Mouse (Mus musculus) mature B cell (primary cell): Measurements from ENCODE around the gene Olfr582.

Source experiments
- in situ Hi-C: fragments of 300-500 bp; cut with MboI; formaldehyde crosslinking; loops from 2 replicates; pipeline ENCODE4 v1.14.3; 2019

The Olfr582 gene

DNA sequence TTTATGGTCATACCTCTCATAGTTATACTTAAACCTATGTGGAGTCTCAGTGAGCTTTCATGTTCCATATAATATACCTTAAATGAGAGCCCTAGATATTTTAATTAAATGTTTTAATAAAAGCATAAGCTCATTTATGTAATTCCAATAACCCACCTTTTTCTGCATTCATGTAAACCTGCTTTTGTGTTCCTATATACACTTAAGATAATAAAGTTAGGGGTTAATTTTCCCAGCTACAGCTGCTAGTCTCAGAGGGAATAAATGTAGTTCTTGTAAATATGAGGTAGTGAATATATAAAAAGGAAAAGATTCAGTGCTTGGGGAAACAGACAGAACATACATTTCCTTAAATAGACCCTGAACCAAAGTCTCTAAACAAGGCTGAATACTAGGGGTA is at the start of gene Olfr582:
TSS of gene Olfr582 (plus strand) at position 301 of the 400 bp plus-strand sequence.
- in situ Hi-C loops = no loop called here

DNA sequence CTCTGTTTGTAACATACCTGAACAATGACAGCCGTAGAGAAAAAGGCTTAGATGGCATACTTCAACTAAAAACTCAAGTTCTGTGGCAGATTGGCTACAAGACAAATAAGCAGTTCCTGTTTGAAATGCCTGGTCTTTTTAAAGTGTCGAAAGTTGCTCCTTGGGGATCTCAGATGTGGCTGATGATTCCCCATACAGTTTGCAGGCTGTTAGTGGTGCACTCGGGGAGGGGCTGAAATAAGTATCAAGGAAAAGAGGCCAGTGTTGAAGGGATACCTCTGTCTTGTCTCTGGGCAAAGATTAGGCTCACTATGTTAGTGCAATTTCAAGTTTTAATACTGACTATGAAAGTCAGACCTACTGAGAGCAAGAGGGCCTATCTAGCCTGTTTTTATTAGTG is 48.6 kb upstream of the Olfr582 start, which contains the start of gene Olfr578:
TSS of gene Olfr578 (minus strand) at position 101 of the 400 bp plus-strand sequence.
- in situ Hi-C loops = no loop called here

DNA sequence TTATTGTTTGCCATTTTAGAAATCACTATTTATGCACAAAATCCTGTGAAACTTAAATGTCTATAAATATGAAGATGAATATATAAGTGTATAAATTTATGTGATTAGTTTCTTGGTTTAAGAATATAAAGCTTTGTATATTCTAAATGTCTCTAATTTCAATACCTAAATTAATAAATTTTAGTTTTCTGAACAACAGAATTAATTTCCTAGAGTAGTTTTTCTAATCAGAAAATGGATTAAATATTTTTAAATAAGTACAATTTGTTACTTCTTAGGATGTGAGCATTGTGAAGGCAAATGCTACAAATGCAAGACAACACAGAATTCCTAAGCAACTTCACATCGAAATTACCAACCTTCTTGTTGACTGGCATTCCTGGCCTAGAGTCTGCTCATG is 13.2 kb downstream of the Olfr582 start, which contains the start of gene Olfr583:
TSS of gene Olfr583 (plus strand) at position 301 of the 400 bp plus-strand sequence.
- in situ Hi-C loops = no loop called here

DNA sequence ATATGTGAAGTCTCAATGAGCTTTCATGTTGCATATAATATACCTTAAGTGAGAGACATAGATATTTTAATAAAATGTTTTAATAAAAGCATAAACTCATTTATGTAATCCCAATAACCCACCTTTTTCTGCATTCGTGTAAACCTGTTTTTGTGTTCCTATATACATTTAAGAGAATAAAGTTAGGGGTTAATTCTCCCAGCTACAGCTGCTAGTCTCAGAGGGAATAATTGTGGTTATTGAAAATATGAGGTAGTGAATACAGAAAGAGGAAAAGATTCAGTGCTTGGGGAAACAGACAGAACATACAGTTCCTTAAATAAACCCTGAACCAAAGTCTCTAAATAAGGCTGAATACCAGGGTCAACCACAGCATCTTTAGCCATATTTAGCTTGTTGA is 43.8 kb downstream of the Olfr582 start, which contains the start of gene Olfr584:
TSS of gene Olfr584 (plus strand) at position 301 of the 400 bp plus-strand sequence.
- in situ Hi-C loops = no loop called here
